Mouse (Mus musculus) heart, postnatal 0 days (tissue): ENCODE results near the gene F11.

ENCODE experiments used
- CTCF ChIP-seq: IDR thresholded peaks from 2 replicates; pipeline ENCODE4 v1.5.1; 2016; ENCODE audit warnings: antibody characterized with exemption, control low read depth, low read depth
- EP300 ChIP-seq: IDR thresholded peaks from 2 replicates; pipeline ENCODE4 v1.6.1; 2016; ENCODE audit warnings: antibody characterized with exemption, low read depth

GRCm38 (mm10) chr8:45258421-45258820 lies 3.4 kb downstream of the F11 start:
- TF ChIP-seq CTCF (no peak), EP300 (no peak)
